Mouse (Mus musculus): ENCODE data around the gene Mettl14.
"Not testable (repeated sequence)": the region's sequence is repeated elsewhere in the genome, so short reads cannot be mapped to it uniquely, and the experiment has no call there.

Gene Mettl14

GRCm38 (mm10) chr3:123385486-123386156, at the start of gene Mettl14:
Mettl14 (minus strand) TSS chr3:123386108.
- DNase-seq (ENCODE audit: low read depth, low spot score) = peak; percentile 97

DNA sequence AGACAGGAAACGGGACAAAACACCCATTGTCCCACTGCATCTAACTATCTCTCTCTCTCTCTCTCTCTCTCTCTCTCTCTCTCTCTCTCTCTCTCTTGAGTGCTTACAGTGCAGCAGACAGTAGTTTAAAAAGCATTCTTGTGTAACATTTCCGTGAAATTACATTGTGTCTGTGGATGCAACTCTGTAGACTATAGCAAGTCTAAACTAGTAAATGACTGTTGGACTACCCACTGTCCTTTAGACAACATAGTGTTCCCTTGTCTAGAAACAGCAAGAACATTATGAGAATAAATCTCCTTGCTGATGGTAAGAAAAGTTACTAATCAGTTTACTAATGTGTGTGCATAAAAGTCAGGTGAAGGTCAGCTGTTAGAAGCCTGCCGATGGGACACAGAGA, 47.5 kb upstream of the Mettl14 start:
- no peak for DNase-seq (ENCODE audit: low read depth, low spot score)

GRCm38 (mm10) chr3:123431951-123432674, 46.2 kb upstream of the Mettl14 start:
- DNase-seq (ENCODE audit: low read depth, low spot score) = no peak

- no peak for DNase-seq (ENCODE audit: low read depth, low spot score)
These were observed 43.9 kb upstream of the Mettl14 start for GRCm38 (mm10) chr3:123429597-123430458.

- DNase-seq (ENCODE audit: low read depth, low spot score) = no peak
These were observed 42.1 kb upstream of the Mettl14 start for GRCm38 (mm10) chr3:123428005-123428404.

GRCm38 (mm10) chr3:123425647-123426046, 39.7 kb upstream of the Mettl14 start:
- no peak for DNase-seq (ENCODE audit: low read depth, low spot score)

DNA sequence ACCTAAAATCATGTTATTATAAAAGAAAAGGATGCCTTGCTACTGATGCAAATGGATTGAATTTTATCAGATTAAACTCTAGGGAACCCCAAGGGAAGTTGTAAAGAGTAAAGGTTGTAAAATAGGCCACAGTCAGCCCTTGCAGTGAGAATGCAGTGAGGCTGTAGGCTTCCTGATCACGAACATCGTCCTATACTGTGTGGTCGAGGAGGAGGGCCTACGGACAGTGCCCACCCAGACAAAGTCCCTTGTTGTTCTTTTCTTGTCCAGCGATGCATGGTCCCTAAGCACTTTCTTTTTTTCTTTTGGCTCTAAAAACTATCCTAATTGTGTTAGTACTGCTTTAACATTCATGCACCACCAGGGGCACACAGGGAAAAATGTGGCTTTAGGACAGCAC, 27.3 kb upstream of the Mettl14 start:
- no peak for DNase-seq (ENCODE audit: low read depth, low spot score)

DNA sequence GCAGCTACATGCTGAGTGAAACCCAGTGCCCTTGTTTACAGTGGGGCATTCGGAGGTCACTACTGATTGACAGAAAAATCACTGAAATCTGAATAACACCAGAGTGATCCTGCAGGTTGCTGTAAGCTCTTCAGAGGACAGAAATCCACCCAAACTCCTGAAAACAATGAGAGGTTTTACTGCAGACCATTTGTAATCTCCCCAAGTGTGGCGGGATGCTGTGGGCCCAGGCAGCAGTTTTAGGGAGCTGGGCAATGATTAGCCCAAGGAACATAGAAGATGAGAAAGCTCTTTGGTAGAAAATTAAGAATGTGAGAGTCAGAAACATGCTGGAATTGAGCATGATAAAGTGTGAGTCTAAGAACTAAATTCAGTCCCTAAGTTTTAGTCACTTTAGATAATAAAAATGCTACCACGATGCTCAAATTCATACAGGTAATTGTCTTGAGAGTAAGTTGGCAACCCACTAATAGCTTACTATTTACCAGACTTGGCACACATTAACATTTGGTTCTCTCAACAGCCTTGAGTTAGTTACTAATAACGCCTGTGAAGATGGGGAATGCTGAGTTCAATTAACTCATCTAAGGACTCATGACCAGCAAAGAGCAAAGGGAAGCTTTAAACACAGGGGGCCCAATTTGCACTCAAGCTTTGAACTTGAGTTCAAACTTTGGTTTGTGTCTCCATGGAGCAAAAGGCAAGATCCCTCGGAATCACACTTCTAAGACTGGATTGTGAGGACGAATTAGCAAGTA, 26.1 kb upstream of the Mettl14 start:
- no peak for DNase-seq (ENCODE audit: low read depth, low spot score)

DNA sequence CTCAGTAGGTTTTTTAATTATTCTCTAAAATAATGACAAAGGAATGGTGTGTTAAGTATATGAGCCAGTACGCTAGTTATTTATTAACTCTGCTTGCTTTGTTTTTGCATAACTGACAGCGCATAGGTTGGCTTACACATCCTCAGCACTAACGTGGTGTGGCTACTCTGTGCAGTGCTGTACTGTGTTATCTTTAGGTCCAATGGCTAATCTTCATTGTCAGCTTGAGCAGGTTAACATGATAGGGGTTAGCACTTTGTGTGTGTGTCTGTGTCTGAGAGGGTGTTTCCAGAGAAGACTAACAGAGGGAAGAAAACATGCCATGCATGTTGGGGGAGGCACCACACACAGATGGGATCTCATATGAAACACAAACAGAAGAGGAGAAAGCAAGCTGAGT, 19.0 kb upstream of the Mettl14 start:
- DNase-seq (ENCODE audit: low read depth, low spot score) = no peak

- DNase-seq (ENCODE audit: low read depth, low spot score) = no peak
These were observed 11.9 kb upstream of the Mettl14 start for GRCm38 (mm10) chr3:123397562-123398481.

GRCm38 (mm10) chr3:123395611-123396010, 9.7 kb upstream of the Mettl14 start:
- DNase-seq (ENCODE audit: low read depth, low spot score) = no peak

GRCm38 (mm10) chr3:123391180-123391579, 5.3 kb upstream of the Mettl14 start:
- DNase-seq (ENCODE audit: low read depth, low spot score) = no peak

- not testable (repeated sequence) for DNase-seq (ENCODE audit: low read depth, low spot score)
These were observed 361 bp upstream of the Mettl14 start for GRCm38 (mm10) chr3:123386157-123386780.

DNA sequence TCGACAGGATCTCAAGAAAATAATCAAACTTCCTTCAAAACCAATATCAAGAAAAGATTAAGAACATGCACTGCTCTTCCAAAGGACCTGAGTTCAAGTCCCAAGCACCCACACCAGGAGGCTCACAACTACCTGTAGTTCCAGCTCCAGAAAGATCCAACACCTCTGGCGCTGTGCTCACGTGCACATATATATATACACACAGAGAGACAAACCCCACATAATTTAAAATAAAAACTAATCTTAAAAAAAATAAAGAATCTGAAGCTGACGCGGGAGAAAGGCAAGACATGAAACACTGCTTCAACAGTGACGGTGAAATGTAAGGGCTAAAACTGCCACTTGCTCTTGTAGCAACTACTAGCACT, 806 bp downstream of the Mettl14 start:
- DNase-seq (ENCODE audit: low read depth, low spot score) = no peak

- DNase-seq (ENCODE audit: low read depth, low spot score) = no peak
These were observed 1.5 kb downstream of the Mettl14 start for GRCm38 (mm10) chr3:123384435-123384834.

DNA sequence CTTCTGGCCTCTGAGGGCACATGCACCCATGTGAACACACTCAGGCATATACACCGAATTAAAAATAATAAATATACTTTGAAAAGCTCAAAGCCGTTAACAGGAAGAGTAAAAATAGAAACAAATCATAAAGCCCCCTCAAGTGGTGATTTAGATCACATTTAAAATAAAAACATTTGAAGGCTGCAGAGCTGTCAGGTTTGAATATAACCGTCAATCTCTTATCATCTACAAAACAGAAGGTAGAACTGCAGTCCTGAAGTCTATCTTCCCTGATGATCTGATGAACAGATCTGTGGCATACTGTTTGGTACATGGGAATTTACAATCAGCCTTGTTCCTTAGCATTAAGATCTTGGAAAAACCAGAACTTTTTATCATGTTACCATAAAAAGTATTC, 9.3 kb downstream of the Mettl14 start:
- no peak for DNase-seq (ENCODE audit: low read depth, low spot score)

DNA sequence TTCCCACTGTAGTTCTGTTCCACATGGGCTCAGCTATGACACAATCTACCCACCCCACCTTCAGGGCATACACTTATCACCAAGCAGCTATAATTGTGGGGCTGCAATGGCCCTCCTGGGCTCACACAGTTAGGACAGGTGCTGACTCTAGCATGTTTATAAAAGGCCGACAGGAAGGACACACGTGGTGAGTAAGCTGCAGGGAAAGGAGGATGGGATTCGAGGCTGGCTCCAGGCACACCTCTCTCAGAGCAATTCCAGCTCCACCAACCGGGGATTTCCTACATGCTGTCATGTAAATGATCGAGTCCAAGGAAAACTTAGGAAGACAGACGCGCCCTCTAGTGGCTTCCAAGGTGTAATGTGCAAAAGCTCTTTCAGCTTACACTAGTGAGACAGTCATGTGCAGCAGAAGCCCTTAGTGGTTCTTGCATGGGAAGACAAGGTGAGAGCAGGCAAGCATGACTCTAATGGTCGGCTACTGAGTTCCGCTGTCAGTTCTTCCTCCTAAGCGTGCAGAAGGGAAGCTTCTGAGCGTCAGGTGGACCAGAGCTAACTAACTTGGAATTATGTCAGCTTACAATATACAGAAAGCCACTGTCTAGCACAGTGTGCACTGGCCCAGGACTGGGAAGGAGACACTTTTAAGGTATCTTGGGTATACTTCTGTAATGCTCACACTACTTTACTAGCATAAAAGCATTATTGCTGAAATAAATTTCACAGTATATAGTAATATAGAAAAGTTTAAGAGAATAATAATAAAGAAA, 14.0 kb downstream of the Mettl14 start:
- no peak for DNase-seq (ENCODE audit: low read depth, low spot score)

GRCm38 (mm10) chr3:123370927-123371326, 15.0 kb downstream of the Mettl14 start:
- no peak for DNase-seq (ENCODE audit: low read depth, low spot score)

GRCm38 (mm10) chr3:123369161-123369560, 16.7 kb downstream of the Mettl14 start:
- DNase-seq (ENCODE audit: low read depth, low spot score) = no peak

Measured in CD4-positive helper T cell, adult 2 months (primary cell).